Mouse (Mus musculus) cerebellum, postnatal 36 days (tissue): ENCODE results near the gene Wdfy1.

Experiments used
- DNase-seq, 2 experiments: peaks; one replicate each; pipeline ENCODE4 v3.0.0; 2021 to 2022; ENCODE audit warnings: mixed read lengths in 2 of 2

The Wdfy1 gene

GRCm38 (mm10) chr1:79759436-79759972 lies 16.4 kb downstream of the Wdfy1 start:
- no peak for DNase-seq

- no peak for DNase-seq
Measured at GRCm38 (mm10) chr1:79759006-79759405, 16.9 kb downstream of the Wdfy1 start.

GRCm38 (mm10) chr1:79757597-79757996 lies 18.3 kb downstream of the Wdfy1 start:
- DNase-seq, result no peak

DNA sequence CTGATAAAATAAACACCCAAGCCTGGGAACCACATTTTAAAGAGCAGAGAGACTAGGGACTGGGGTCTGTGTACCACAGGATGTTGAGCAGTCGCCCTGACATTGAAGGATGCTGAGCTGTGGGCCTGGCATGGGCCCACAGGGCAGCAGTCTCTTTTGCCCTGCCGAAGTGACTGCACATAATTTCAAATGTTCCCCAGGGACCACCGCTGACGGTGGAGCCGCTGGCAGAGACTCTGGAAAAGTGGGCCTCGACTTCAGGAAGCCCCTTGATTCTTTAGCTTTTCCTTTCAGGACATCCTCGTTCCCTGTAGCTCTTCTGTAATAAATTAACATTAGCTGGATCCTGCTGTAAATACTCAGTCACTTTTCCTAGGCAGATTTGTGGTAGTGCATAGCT lies 18.8 kb downstream of the Wdfy1 start:
- DNase-seq, result no peak

DNA sequence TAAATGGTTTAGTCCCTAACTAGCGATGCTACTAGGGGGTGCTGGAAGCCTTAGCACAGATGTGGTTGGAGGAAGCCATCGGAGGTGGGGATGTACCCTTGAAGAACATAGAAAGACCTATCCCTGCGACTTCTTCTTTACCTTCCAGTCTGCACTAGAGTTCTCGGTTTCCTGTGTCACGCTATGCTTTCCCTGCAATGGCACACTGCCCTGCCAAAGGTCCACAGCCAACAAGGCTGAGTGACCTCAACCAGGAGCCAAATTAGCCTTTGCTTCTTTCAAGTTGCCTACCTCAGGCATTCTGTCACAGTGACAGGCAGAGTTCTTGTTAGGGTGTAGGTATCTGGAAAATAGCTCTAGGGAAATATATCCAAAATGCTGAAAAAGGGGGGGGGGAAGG lies 19.5 kb downstream of the Wdfy1 start:
- DNase-seq, result no peak

DNA sequence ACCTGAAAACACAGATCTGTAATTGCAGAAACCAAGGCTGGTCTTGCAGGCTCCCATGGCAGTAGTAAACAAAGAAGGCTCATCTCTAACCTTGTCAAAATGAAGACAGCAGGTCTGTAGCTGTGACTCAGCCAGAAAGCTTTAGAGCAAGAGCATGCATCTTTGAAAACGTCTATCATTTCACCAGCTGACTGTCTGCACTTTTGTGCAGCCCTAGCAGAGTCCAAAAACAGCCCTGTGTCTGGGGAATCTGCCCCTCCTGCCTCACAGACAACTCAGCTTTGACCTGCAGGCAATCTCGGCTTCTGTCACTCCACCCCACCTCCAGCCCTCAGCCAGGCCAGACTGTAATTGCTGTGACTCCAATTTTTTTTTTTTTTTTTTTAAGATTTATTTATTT lies 20.6 kb downstream of the Wdfy1 start:
- no peak for DNase-seq

GRCm38 (mm10) chr1:79754936-79755335 lies 21.0 kb downstream of the Wdfy1 start:
- DNase-seq, result no peak

DNA sequence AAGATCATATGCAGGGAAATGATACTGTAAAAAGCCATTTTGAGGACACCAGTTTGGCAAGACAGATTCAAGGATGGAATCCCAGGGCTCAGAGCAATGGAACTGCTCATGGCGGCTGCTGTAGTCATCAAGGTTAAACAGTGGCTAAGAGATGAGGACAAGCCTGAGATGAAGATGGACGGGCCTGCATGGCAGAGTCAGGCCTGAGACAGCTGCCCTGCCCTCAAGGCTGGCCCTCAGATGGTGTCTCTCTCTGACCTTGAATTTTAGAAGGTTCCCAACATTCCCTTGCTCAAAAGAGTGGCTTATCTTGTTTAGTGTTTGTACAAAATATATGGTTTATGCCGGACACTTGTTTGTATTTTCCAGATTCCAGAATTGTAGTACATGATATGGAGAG lies 22.5 kb downstream of the Wdfy1 start:
- no peak for DNase-seq

GRCm38 (mm10) chr1:79752714-79753340 lies 23.1 kb downstream of the Wdfy1 start:
- DNase-seq, result no peak

- no peak for DNase-seq
Measured at GRCm38 (mm10) chr1:79752015-79752695, 23.8 kb downstream of the Wdfy1 start.

- no peak for DNase-seq
Measured at GRCm38 (mm10) chr1:79751186-79751585, 24.8 kb downstream of the Wdfy1 start.

DNA sequence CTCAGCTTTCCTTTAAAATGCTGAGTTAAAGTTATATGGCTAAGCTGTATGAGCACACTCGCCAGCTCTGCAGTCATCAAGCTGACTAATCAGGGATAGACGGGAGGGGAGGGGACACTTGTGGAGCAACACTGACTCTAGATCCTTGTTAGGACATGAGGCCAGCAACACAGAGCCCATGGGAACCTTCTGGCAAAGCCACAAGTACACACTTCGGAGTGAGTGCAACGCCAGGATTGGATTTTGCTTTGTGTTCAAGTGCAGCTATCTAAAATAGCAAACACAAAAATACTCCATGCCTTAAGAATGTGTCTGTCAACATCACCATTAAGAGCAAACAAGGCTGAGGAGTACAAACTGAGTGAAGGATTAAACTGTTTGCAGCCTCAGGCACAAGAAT lies 29.9 kb downstream of the Wdfy1 start:
- DNase-seq, result no peak

- DNase-seq, result no peak
Measured at GRCm38 (mm10) chr1:79743385-79743784, 32.6 kb downstream of the Wdfy1 start.

- no peak for DNase-seq
Measured at GRCm38 (mm10) chr1:79742949-79743348, 33.0 kb downstream of the Wdfy1 start.

DNA sequence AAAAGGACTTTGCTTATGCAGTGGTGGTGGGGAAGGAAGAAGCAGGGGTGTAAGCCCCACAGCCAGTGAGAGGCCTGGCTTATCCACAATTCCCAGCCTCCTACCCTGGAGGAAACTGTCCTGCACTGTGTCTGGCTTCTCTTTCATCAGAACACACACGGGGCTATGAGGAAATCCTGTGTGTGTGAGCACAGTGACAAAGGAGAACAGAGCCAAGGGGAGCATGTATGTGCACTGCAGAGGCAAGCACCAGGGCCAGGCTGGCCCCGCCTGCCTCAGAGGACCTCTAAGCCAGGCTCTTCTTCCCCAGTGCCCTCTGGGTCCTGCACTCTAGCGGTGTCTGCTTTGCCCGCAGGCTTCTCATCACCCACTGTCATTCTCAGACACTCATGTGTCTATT lies 34.9 kb downstream of the Wdfy1 start:
- DNase-seq, result no peak

DNA sequence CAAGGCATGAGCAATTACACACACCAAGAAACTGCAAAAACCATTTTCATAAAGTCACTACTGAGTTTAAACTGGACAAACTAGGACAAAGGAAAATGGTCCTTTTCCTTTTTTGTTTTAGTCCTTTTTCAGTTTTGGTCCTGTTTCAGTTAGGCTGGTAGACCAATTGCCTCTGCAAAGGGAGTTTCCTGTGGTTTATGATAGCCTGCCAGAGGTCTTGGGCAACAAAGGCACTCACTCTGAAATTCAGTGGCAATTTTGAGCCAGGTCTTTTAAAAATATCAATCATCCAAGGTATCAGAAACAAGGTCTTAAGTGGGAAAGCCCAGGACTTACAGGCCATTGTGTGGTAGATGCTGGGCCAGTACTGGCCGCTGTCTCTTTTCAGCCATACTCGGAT lies 36.2 kb downstream of the Wdfy1 start:
- DNase-seq, result no peak

GRCm38 (mm10) chr1:79736408-79736807 lies 39.5 kb downstream of the Wdfy1 start:
- DNase-seq, result no peak

DNA sequence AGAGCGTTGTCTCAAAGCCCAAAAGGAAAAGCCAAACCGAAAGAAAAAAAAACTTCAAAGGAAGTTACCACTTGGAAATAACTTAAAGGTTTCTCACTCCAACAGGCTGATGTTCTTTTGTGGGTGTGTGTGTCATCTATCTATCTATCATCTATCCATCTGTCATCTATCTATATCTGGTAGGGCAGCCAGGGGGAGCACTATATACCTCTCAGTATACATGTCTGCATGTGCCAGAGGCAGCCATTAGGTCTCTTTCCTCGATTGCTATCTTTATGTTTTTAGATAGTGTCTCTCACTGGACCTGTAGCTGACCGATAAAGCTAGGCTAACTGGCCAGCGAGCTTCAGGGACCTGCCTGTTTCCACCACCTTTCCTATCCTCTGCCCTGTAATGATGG lies 41.1 kb downstream of the Wdfy1 start:
- DNase-seq, result no peak

DNA sequence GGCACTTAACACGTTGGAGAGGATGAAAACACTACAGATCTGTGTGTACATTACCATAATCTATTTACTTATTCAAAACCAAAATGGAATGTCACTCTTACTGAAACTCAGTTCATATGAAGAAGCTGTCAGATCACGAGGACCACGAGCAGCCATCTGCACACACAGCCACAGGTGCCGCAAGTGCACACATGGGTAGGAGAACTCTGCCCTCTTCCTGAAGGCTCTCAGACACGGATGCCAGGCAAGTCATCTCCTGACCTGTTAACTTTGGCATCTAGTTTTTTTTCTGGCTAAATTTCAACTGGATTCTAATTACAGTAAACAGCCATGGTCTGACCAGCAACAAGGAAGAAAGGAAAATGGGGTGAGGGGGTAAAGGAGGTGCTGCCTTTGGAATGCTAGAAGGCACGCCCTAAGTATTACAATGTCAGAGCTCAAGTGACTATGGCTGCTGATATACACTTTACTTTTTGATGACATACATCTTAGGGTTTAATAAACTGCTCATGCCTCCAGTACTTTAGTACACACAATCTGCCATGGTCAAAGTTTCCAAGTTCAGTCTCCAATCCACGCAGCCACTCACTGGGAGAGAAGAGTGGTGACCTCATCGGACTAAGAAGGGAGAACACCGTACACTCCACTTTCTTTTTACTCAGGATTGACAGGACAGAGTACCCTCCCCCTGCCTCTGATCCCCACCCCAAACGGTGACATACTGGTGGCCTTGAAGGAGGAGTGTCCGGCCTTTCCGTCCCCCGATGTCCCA lies 61.6 kb downstream of the Wdfy1 start:
- DNase-seq, result no peak

DNA sequence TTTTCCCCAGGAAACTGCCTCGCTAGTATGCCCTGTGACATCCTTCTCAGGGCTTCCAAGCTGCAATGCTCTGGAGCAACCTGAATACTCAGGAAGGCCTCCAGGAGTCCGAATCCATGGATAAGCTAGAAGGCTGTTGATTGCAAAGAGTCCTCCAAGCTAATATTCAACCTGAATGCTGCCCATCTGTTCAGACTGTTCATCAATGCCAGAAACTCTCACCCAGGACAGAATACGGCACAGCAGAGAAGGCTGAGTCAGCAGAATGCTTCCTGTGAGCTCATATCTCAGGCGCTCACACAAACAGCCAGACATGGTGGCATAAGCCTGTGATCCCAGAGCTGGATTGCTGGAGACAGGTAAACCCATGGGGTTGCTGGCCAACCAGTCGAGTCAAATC lies 62.9 kb downstream of the Wdfy1 start:
- DNase-seq, result no peak

- DNase-seq, result no peak
Measured at GRCm38 (mm10) chr1:79711147-79712126, 64.5 kb downstream of the Wdfy1 start.

- DNase-seq, result no peak
Measured at GRCm38 (mm10) chr1:79710678-79711077, 65.3 kb downstream of the Wdfy1 start.

- no peak for DNase-seq
Measured at GRCm38 (mm10) chr1:79710216-79710615, 65.7 kb downstream of the Wdfy1 start.
